Mouse (Mus musculus) effector memory CD4-positive, alpha-beta T cell, adult 7 months (primary cell): ENCODE data around the gene Bcl9l. TPM values are rescaled to one million over a fixed set of nuclear protein-coding genes. Genes with fewer than 3 reads are reported as not detected.

Experiments used
- polyA plus RNA-seq: library from polyadenylated mRNA; unstranded; fragments of 100-300 nt; shearing (Covaris generic); gene quantifications from one replicate; pipeline ENCODE4 v1.2.1, GENCODE M21; 2017

The Bcl9l gene
- polyA plus RNA-seq, result 20.8 TPM

DNA sequence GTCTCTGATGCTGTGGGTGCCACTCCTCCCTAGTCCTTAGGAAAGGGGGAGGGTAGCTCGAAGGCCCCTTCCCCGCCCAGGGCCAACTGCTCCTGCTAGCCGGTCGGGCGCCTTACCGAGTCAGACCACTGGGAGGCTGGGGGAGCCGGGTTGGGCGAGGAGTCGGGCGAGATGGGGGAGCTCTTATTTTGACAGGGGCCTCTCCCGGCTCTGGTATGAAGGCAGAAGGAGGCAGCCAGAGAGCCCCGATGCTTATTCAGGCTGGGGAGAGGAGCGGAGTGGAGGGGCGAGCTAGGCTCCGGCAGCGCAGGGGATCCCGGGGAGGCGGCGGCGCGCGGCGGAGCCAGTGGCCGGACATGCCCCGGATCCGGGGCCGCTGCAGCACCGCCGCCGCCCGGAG lies at the start of gene Bcl9l:
Gene Bcl9l, plus strand, starts transcription at position 274 of the 400 bp plus-strand sequence.

DNA sequence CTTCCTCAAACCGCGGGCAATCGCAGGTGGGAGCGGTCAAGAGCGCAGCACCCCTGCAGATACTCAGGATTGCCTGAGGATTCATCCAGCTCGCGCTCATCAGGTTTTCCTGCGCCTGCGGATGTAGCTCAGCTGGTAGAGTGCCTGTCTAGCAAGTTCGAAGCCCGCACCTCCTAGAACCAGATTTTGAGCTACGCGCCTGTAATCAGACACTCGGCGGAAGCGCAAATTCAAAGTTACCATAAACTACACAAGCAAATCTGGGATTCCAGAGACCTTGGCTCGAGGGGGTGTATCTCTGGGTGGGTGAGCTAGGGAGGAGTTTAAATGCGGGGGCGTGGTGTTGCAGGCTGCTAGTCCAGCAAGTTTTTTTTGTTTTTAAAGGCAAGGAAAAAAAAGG lies 41.7 kb upstream of the Bcl9l start, which contains the start of gene Foxr1:
Gene Foxr1, minus strand, starts transcription at position 176 of the 400 bp plus-strand sequence.

DNA sequence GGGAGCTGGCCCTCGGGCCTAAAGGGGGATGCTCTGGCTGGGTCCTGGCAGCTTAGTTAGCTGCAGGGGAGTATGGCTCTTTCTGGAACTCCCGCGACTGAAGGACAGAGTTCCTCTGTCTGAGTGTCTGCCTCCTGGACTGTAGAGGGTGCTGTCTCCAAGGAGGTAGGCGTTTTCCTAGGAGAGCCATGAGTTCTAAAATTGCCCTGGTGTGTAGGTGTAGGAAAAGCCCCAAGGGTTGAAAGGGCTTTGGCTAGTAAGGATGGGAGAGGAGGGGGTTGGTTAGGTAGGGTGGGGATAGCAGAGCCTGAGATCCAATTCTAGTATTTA lies 27.8 kb upstream of the Bcl9l start, which contains the start of gene Upk2:
Gene Upk2, minus strand, starts transcription at position 86 of the 330 bp plus-strand sequence.

Other genes starting within 250 kb of the Bcl9l start
- gene Cbl, start 248.8 kb upstream of the Bcl9l start, polyA plus RNA-seq, result 33.9 TPM
- gene Ccdc153, start 242.1 kb upstream of the Bcl9l start, polyA plus RNA-seq, result not detected
- 0.23 TPM for gene Pdzd3, start 231.4 kb upstream of the Bcl9l start, polyA plus RNA-seq
- gene Nlrx1, start 214.2 kb upstream of the Bcl9l start, polyA plus RNA-seq, result 4.8 TPM
- not detected for gene Abcg4, start 194.2 kb upstream of the Bcl9l start, polyA plus RNA-seq
- 34.4 TPM for gene Hinfp, start 177.2 kb upstream of the Bcl9l start, polyA plus RNA-seq
- gene C2cd2l, start 162.5 kb upstream of the Bcl9l start, polyA plus RNA-seq, result 12.7 TPM
- 8.7 TPM for gene Dpagt1, start 156.8 kb upstream of the Bcl9l start, polyA plus RNA-seq
- 61.7 TPM for gene H2afx, start 148.1 kb upstream of the Bcl9l start, polyA plus RNA-seq
- 14.8 TPM for gene Hmbs, start 138.6 kb upstream of the Bcl9l start, polyA plus RNA-seq
- gene Vps11, start 121.2 kb upstream of the Bcl9l start, polyA plus RNA-seq, result 50.0 TPM
- gene Hyou1, start 103.3 kb upstream of the Bcl9l start, polyA plus RNA-seq, result 15.7 TPM
- gene Slc37a4, start 86.0 kb upstream of the Bcl9l start, polyA plus RNA-seq, result 13.6 TPM
- gene Rps25, start 75.7 kb upstream of the Bcl9l start, polyA plus RNA-seq, result 2,034 TPM
- gene Trappc4, start 75.2 kb upstream of the Bcl9l start, polyA plus RNA-seq, result 90.9 TPM
- gene Ccdc84, start 64.3 kb upstream of the Bcl9l start, polyA plus RNA-seq, result 44.8 TPM
- gene Foxr1, start 41.7 kb upstream of the Bcl9l start, polyA plus RNA-seq, result 0.71 TPM
- gene Upk2, start 27.8 kb upstream of the Bcl9l start, polyA plus RNA-seq, result not detected
- 257 TPM for gene Cxcr5, start 79.1 kb downstream of the Bcl9l start, polyA plus RNA-seq
- gene Ddx6, start 122.1 kb downstream of the Bcl9l start, polyA plus RNA-seq, result 62.2 TPM
- gene Treh, start 190.4 kb downstream of the Bcl9l start, polyA plus RNA-seq, result not detected